Mouse (Mus musculus) midbrain, postnatal 0 days (tissue): ENCODE data around the gene Lss. TPM values are rescaled to one million over a fixed set of nuclear protein-coding genes. Genes with fewer than 3 reads are reported as not detected.

Source experiments
- ATAC-seq: fragments of 200-750 bp; cut with Nextera tagmentation; 2 replicates; pipeline ENCODE4 v1.8.0; 2017; ENCODE audit warnings: moderate number of reproducible peaks, mild to moderate bottlenecking, moderate TSS enrichment, moderate library complexity; ENCODE audit not compliant: low FRiP score
- DNase-seq: peaks from one replicate; pipeline ENCODE4 v3.0.0-alpha.2; 2015; ENCODE audit warnings: low spot score
- H3K27ac ChIP-seq: fragments of 300-500 bp; sonication (generic); 2 replicates; pipeline ENCODE4 v1.5.1; 2014; ENCODE audit warnings: low read depth, mild to moderate bottlenecking, low read length, mixed read lengths
- H3K27me3 ChIP-seq: fragments of 300-500 bp; sonication (generic); 2 replicates; pipeline ENCODE4 v1.6.1; 2014; ENCODE audit warnings: low read length, control low read depth, mixed read lengths; ENCODE audit not compliant: insufficient read depth
- H3K36me3 ChIP-seq: fragments of 300-500 bp; sonication (generic); 2 replicates; pipeline ENCODE4 v1.6.1; 2014; ENCODE audit warnings: low read length, control low read depth, mixed read lengths; ENCODE audit not compliant: insufficient read depth
- H3K4me1 ChIP-seq: fragments of 300-500 bp; sonication (generic); 2 replicates; pipeline ENCODE4 v1.6.1; 2014; ENCODE audit warnings: mild to moderate bottlenecking, control low read depth, antibody characterized with exemption, low read length, mixed read lengths; ENCODE audit not compliant: insufficient read depth
- H3K4me2 ChIP-seq: fragments of 300-500 bp; sonication (generic); 2 replicates; pipeline ENCODE4 v1.6.1; 2014; ENCODE audit warnings: low read depth, mild to moderate bottlenecking, low read length, mixed read lengths; ENCODE audit not compliant: poor library complexity, severe bottlenecking
- H3K4me3 ChIP-seq: fragments of 300-500 bp; sonication (generic); 2 replicates; pipeline ENCODE4 v1.5.1; 2014; ENCODE audit warnings: low read depth, mild to moderate bottlenecking, low read length, moderate library complexity
- H3K9ac ChIP-seq: fragments of 300-500 bp; sonication (generic); replicated peaks from 2 replicates; pipeline ENCODE4 v1.6.1; 2014; ENCODE audit warnings: mild to moderate bottlenecking, low read length, moderate library complexity, mixed read lengths; ENCODE audit not compliant: poor library complexity, severe bottlenecking
- H3K9me3 ChIP-seq: fragments of 300-500 bp; sonication (generic); 2 replicates; pipeline ENCODE4 v1.6.1; 2016; ENCODE audit warnings: low read length, control low read depth
- CTCF ChIP-seq: IDR thresholded peaks from 2 replicates; pipeline ENCODE4 v1.5.1; 2016; ENCODE audit warnings: antibody characterized with exemption, mild to moderate bottlenecking
- WGBS: fragments of 180-500 bp; shearing (Covaris S2); extraction: QIAGEN DNeasy Blood & Tissue Kit; methylation state at CpG from one replicate; pipeline ENCODE4 v1.1.7; 2014; 5-methylcytosine and 5-hydroxymethylcytosine counted together
- polyA plus RNA-seq: library from polyadenylated mRNA; unstranded; fragments of >200 nt; fragmentation: Nextera tagmentation; extraction: Ambion mirVana; gene quantifications from 2 replicates; pipeline ENCODE4 v1.2.1, GENCODE M21; 2015
- total RNA-seq: library from RNA; depleted of rRNA; stranded (reverse); fragments of >200 nt; gene quantifications from 2 replicates; pipeline ENCODE4 v1.2.3, GENCODE M21; 2014

Gene Lss
- total and polyA plus RNA-seq, 2 experiments from 2014 or later: 28.4 to 51.8 TPM

- Histone ChIP-seq H3K27ac (peak overlapping the region; percentile 55), H3K36me3 (peaks cover 17% of the 10 kb centered on the region), H3K4me2 (peak overlapping the region; percentile 69), H3K27me3 (no peaks in the 10 kb centered on the region), H3K4me1 (peaks cover 7% of the 10 kb centered on the region; the same call in 1 of the 2 replicates), H3K9ac (peak overlapping the region; percentile 65), H3K9me3 (no peaks in the 10 kb centered on the region), H3K4me3 (peak overlapping the region; percentile 68)
- DNase-seq (no peak), ATAC-seq (peak; percentile 47; the same call in 1 of the 2 replicates)
- no peak for TF ChIP-seq CTCF
- WGBS: 1% methylated on average over 14 of the region's 14 CpGs
These were observed 440 bp downstream of the Lss start for GRCm38 (mm10) chr10:76531828-76532227.

- Histone ChIP-seq H3K4me1 (peaks cover 7% of the 10 kb centered on the region; the same call in 1 of the 2 replicates), H3K4me2 (no peak overlapping the region), H3K4me3 (no peak overlapping the region), H3K27ac (no peak overlapping the region), H3K9me3 (no peaks in the 10 kb centered on the region), H3K36me3 (peaks cover 47% of the 10 kb centered on the region), H3K9ac (no peak overlapping the region), H3K27me3 (no peaks in the 10 kb centered on the region)
- WGBS: 97% methylated on average over 7 of the region's 7 CpGs
- no peak for TF ChIP-seq CTCF
- no peak for ATAC-seq
- no peak for DNase-seq
These were observed 4.1 kb downstream of the Lss start for GRCm38 (mm10) chr10:76535526-76535925.

- Histone ChIP-seq H3K4me3 (no peak overlapping the region), H3K4me1 (peaks cover 3% of the 10 kb centered on the region; the same call in 1 of the 2 replicates), H3K27me3 (no peaks in the 10 kb centered on the region), H3K9me3 (no peaks in the 10 kb centered on the region), H3K36me3 (peaks cover 68% of the 10 kb centered on the region), H3K27ac (no peak overlapping the region), H3K4me2 (no peak overlapping the region), H3K9ac (no peak overlapping the region)
- 85% methylated on average over 9 of the region's 9 CpGs for WGBS
- ATAC-seq (no peak), DNase-seq (no peak)
- TF ChIP-seq CTCF: no peak
These were observed 6.2 kb downstream of the Lss start for GRCm38 (mm10) chr10:76537619-76538018.

- H3K9ac ChIP-seq: no peak overlapping the region
- no peak overlapping the region for H3K4me2 ChIP-seq
- DNase-seq (no peak), ATAC-seq (no peak)
- WGBS: 96% methylated on average over 11 of the region's 11 CpGs
- no peaks in the 10 kb centered on the region for H3K9me3 ChIP-seq
- peaks cover 91% of the 10 kb centered on the region for H3K36me3 ChIP-seq
- no peak for TF ChIP-seq CTCF
- H3K27me3 ChIP-seq: no peaks in the 10 kb centered on the region
- H3K4me1 ChIP-seq: no peaks in the 10 kb centered on the region
- no peak overlapping the region for H3K27ac ChIP-seq
- no peak overlapping the region for H3K4me3 ChIP-seq
These were observed 10.1 kb downstream of the Lss start for GRCm38 (mm10) chr10:76541336-76542085.

GRCm38 (mm10) chr10:76542636-76543375 is 11.4 kb downstream of the Lss start:
- DNase-seq (no peak), ATAC-seq (no peak)
- Histone ChIP-seq H3K27me3 (no peaks in the 10 kb centered on the region), H3K9ac (no peak overlapping the region), H3K4me2 (no peak overlapping the region), H3K36me3 (peaks cover 95% of the 10 kb centered on the region), H3K27ac (no peak overlapping the region), H3K9me3 (no peaks in the 10 kb centered on the region), H3K4me3 (no peak overlapping the region), H3K4me1 (no peaks in the 10 kb centered on the region)
- WGBS: 92% methylated on average over 10 of the region's 10 CpGs
- TF ChIP-seq CTCF: no peak

GRCm38 (mm10) chr10:76546566-76546965 is 15.2 kb downstream of the Lss start:
- peaks cover 95% of the 10 kb centered on the region for H3K36me3 ChIP-seq
- no peaks in the 10 kb centered on the region for H3K27me3 ChIP-seq
- DNase-seq (no peak), ATAC-seq (no peak)
- no peak overlapping the region for H3K27ac ChIP-seq
- no peak overlapping the region for H3K4me2 ChIP-seq
- H3K9ac ChIP-seq: no peak overlapping the region
- H3K4me1 ChIP-seq: no peaks in the 10 kb centered on the region
- 89% methylated on average over 8 of the region's 8 CpGs for WGBS
- H3K9me3 ChIP-seq: no peaks in the 10 kb centered on the region
- no peak overlapping the region for H3K4me3 ChIP-seq
- TF ChIP-seq CTCF: no peak
